Mouse (Mus musculus) c-Kit-positive CD71-negative TER-119-negative erythroid progenitor cells, embryonic 14.5 days (primary cell): ENCODE results near the gene Acbd4.
A peak's percentile ranks its signal among the peaks of the same experiment; 100 is the strongest.

ENCODE experiments used
- DNase-seq: peaks from one replicate; pipeline ENCODE4 v3.0.0-alpha.2; 2013; ENCODE audit warnings: low read depth

Gene Acbd4

GRCm38 (mm10) chr11:103142441-103143182, 41.1 kb downstream of the Acbd4 start:
- no peak for DNase-seq

GRCm38 (mm10) chr11:103144309-103145285, 43.1 kb downstream of the Acbd4 start:
- no peak for DNase-seq

GRCm38 (mm10) chr11:103146386-103146785, 44.9 kb downstream of the Acbd4 start:
- DNase-seq: no peak

- no peak for DNase-seq
Observed at GRCm38 (mm10) chr11:103147766-103148165, 46.3 kb downstream of the Acbd4 start.

GRCm38 (mm10) chr11:103149771-103150170, 48.3 kb downstream of the Acbd4 start:
- DNase-seq: no peak

GRCm38 (mm10) chr11:103158621-103159478, 57.4 kb downstream of the Acbd4 start:
- peak; percentile 88 for DNase-seq

GRCm38 (mm10) chr11:103160738-103161137, 59.3 kb downstream of the Acbd4 start:
- no peak for DNase-seq

- DNase-seq: no peak
Observed at GRCm38 (mm10) chr11:103161449-103161848, 60.0 kb downstream of the Acbd4 start.
